In genomic region chr1:74882055-74882734, GRCm38 (mm10) we compare ENCODE assay signal across 8 mouse cellular contexts. TPM values are rescaled to one million over a fixed set of nuclear protein-coding genes. Genes with fewer than 3 reads are reported as not detected.
DNase-seq lines count a peak whose midpoint lies in the region; ATAC-seq and TF ChIP-seq lines count a peak whose summit lies in the region.

No protein-coding gene starts in this region.

- no peak for TF ChIP-seq EP300 in stomach, postnatal 0 days (optimal IDR thresholded peaks at IDR 0.05)

- no peaks in the 10 kb centered on the region for H3K36me3 ChIP-seq in limb, embryonic 15.5 days
- H3K36me3 ChIP-seq in stomach, postnatal 0 days (ENCODE audit: control insufficient read depth, insufficient read depth, low read length) = no peaks in the 10 kb centered on the region

- under 1% methylated on average over 69 of the region's 74 CpGs for WGBS in limb, embryonic 15.5 days
- WGBS in stomach, postnatal 0 days = under 1% methylated on average over 69 of the region's 74 CpGs

- DNase-seq in cerebellum, postnatal 25 days = peak; percentile 47 to 59
- DNase-seq in cerebellum, adult 8-10 months = no peak
- DNase-seq in retina, embryonic 14.5 days (ENCODE audit: low spot score) = peak; percentile 33
- DNase-seq in retina, postnatal 1 day = no peak
- peak; percentile 52 for DNase-seq in stomach, postnatal 0 days (ENCODE audit: low spot score)
- DNase-seq in spleen, postnatal 14 days (ENCODE audit: low spot score in 2 of 2) = no peak

- peaks cover 88% of the 10 kb centered on the region for H3K27me3 ChIP-seq in limb, embryonic 15.5 days
- H3K27me3 ChIP-seq in stomach, postnatal 0 days (ENCODE audit: control insufficient read depth, insufficient read depth, low read length) = peaks cover 17% of the 10 kb centered on the region

- H3K4me3 ChIP-seq in limb, embryonic 15.5 days = peak overlapping the region; percentile 37
- H3K4me3 ChIP-seq in stomach, postnatal 0 days (ENCODE audit: low read depth, low read length) = peak overlapping the region; percentile 35

- H3K4me2 ChIP-seq in limb, embryonic 15.5 days = peak overlapping the region; percentile 54
- H3K4me2 ChIP-seq in stomach, postnatal 0 days (replicated peaks; ENCODE audit: low read depth) = peak overlapping the region; percentile 55

- no peak overlapping the region for H3K9ac ChIP-seq in limb, embryonic 15.5 days
- H3K9ac ChIP-seq in stomach, postnatal 0 days (ENCODE audit: low read length) = no peak overlapping the region

- H3K4me1 ChIP-seq in limb, embryonic 15.5 days = peaks cover 33% of the 10 kb centered on the region
- no peaks in the 10 kb centered on the region for H3K4me1 ChIP-seq in stomach, postnatal 0 days (replicated peaks; ENCODE audit: control insufficient read depth, insufficient read depth)

- H3K27ac ChIP-seq in limb, embryonic 15.5 days = no peak overlapping the region
- no peak overlapping the region for H3K27ac ChIP-seq in stomach, postnatal 0 days (replicated peaks)

- no peak for ATAC-seq in limb, embryonic 15.5 days (ENCODE audit: insufficient number of reproducible peaks, low FRiP score, low TSS enrichment, low read depth)
- ATAC-seq in stomach, postnatal 0 days (ENCODE audit: low FRiP score, low TSS enrichment) = no peak
- ATAC-seq in activated CD4-positive, CD25-positive, alpha-beta regulatory T cell, adult 4 months = no peak

- H3K9me3 ChIP-seq in limb, embryonic 15.5 days = no peaks in the 10 kb centered on the region
- no peaks in the 10 kb centered on the region for H3K9me3 ChIP-seq in stomach, postnatal 0 days (ENCODE audit: control insufficient read depth, low read length)

- no peak for TF ChIP-seq CTCF in stomach, postnatal 0 days (IDR thresholded peaks at IDR 0.05; ENCODE audit: low read depth)

RNA-seq across cellular contexts. Expression of gene Fev, which starts 3.0 kb away (rescaled TPM):
- 0.17 TPM in 1 of 2 replicates, not detected in the other for polyA plus RNA-seq in limb, embryonic 15.5 days (2015; fragmentation: Nextera tagmentation; extraction: Ambion mirVana)
- polyA plus RNA-seq in stomach, postnatal 0 days (2015; fragmentation: Nextera tagmentation; extraction: Ambion mirVana) = 0.22 and 0.31 TPM in 2 replicates
- polyA plus RNA-seq in activated CD4-positive, CD25-positive, alpha-beta regulatory T cell, adult 4 months (2017; shearing (Covaris generic)) = not detected

RNA-seq across cellular contexts. Expression of gene Cryba2, which starts 10.7 kb away (rescaled TPM):
- polyA plus RNA-seq in limb, embryonic 15.5 days (2015; fragmentation: Nextera tagmentation; extraction: Ambion mirVana) = 0.28 TPM in 1 of 2 replicates, not detected in the other
- 0.50 and 0.93 TPM in 2 replicates for polyA plus RNA-seq in stomach, postnatal 0 days (2015; fragmentation: Nextera tagmentation; extraction: Ambion mirVana)
- polyA plus RNA-seq in activated CD4-positive, CD25-positive, alpha-beta regulatory T cell, adult 4 months (2017; shearing (Covaris generic)) = not detected

RNA-seq across cellular contexts. Expression of gene Cdk5r2, which starts 27.5 kb away (rescaled TPM):
- polyA plus RNA-seq in limb, embryonic 15.5 days (2015; fragmentation: Nextera tagmentation; extraction: Ambion mirVana) = not detected in 2 replicates
- polyA plus RNA-seq in stomach, postnatal 0 days (2015; fragmentation: Nextera tagmentation; extraction: Ambion mirVana) = 0.12 and 0.19 TPM in 2 replicates
- not detected for polyA plus RNA-seq in activated CD4-positive, CD25-positive, alpha-beta regulatory T cell, adult 4 months (2017; shearing (Covaris generic))

RNA-seq across cellular contexts. Expression of gene Cfap65, which starts 53.2 kb away (rescaled TPM):
- polyA plus RNA-seq in limb, embryonic 15.5 days (2015; fragmentation: Nextera tagmentation; extraction: Ambion mirVana) = not detected in 2 replicates
- 0.04 TPM in 1 of 2 replicates, not detected in the other for polyA plus RNA-seq in stomach, postnatal 0 days (2015; fragmentation: Nextera tagmentation; extraction: Ambion mirVana)
- polyA plus RNA-seq in activated CD4-positive, CD25-positive, alpha-beta regulatory T cell, adult 4 months (2017; shearing (Covaris generic)) = under 1 TPM in 1 of 2 experiments, not detected in 1; 0.07 TPM

Comparison
In these comparisons a context has a peak if more than half of its experiments do, and no peak if none do; other contexts are left out.
1. DNase-seq: peak in cerebellum, postnatal 25 days (2 of 2), retina, embryonic 14.5 days (single experiment) and stomach, postnatal 0 days (single experiment); none in cerebellum, adult 8-10 months (single experiment), retina, postnatal 1 day (single experiment) and spleen, postnatal 14 days (0 of 2).